Mouse (Mus musculus) T-helper 1 cell (primary cell): ENCODE measurements at regions not wholly inside any gene's neighbourhood (a gene's known extent, or its start where the extent isn't known, plus 50 kb on each side); places are given as distances from the start of the nearest gene placed in this dataset.

ENCODE experiments used
- in situ Hi-C: fragments of 300-600 bp; cut with MboI, MseI; formaldehyde crosslinking; loops from one replicate; pipeline ENCODE4 v1.15.1; 2025; ENCODE audit warnings: high pct_unique_total_duplicates

GRCm38 (mm10) chr7:95688151-95689146 is 482.6 kb upstream of the Tenm4 start:
- in situ Hi-C loops: no loop called here

GRCm38 (mm10) chr7:95689161-95689833 is 481.7 kb upstream of the Tenm4 start:
- in situ Hi-C loops: no loop called here

- in situ Hi-C loops: no loop called here
These were observed 471.5 kb upstream of the Tenm4 start for GRCm38 (mm10) chr7:95699506-95699905.

- in situ Hi-C loops: no loop called here
These were observed 461.0 kb upstream of the Tenm4 start for GRCm38 (mm10) chr7:95710088-95710487.

- in situ Hi-C loops: no loop called here
These were observed 451.0 kb upstream of the Tenm4 start for GRCm38 (mm10) chr7:95720083-95720482.

- in situ Hi-C loops: no loop called here
These were observed 445.1 kb upstream of the Tenm4 start for GRCm38 (mm10) chr7:95725716-95726487.

- in situ Hi-C loops: no loop called here
These were observed 437.2 kb upstream of the Tenm4 start for GRCm38 (mm10) chr7:95733807-95734206.

- in situ Hi-C loops: no loop called here
These were observed 436.5 kb upstream of the Tenm4 start for GRCm38 (mm10) chr7:95734587-95734986.

GRCm38 (mm10) chr7:95736716-95737115 is 434.3 kb upstream of the Tenm4 start:
- in situ Hi-C loops: no loop called here

- in situ Hi-C loops: no loop called here
These were observed 432.3 kb upstream of the Tenm4 start for GRCm38 (mm10) chr7:95738725-95739245.

- in situ Hi-C loops: no loop called here
These were observed 431.3 kb upstream of the Tenm4 start for GRCm38 (mm10) chr7:95739779-95740178.

- in situ Hi-C loops: no loop called here
These were observed 412.7 kb upstream of the Tenm4 start for GRCm38 (mm10) chr7:95758375-95758774.

GRCm38 (mm10) chr7:95760945-95761661 is 409.9 kb upstream of the Tenm4 start:
- in situ Hi-C loops: loop anchor here (10.0 kb wide), 1 partner anchor 384 kb away; no protein-coding TSS in a partner anchor

- in situ Hi-C loops: loop anchor here (10.0 kb wide), 1 partner anchor 378 kb away; no protein-coding TSS in a partner anchor
These were observed 404.5 kb upstream of the Tenm4 start for GRCm38 (mm10) chr7:95766356-95767150.

GRCm38 (mm10) chr7:95784523-95784922 is 386.5 kb upstream of the Tenm4 start:
- in situ Hi-C loops: no loop called here

GRCm38 (mm10) chr7:95787543-95787942 is 383.5 kb upstream of the Tenm4 start:
- in situ Hi-C loops: no loop called here

GRCm38 (mm10) chr7:95787951-95788350 is 383.1 kb upstream of the Tenm4 start:
- in situ Hi-C loops: no loop called here

GRCm38 (mm10) chr7:95789424-95789823 is 381.6 kb upstream of the Tenm4 start:
- in situ Hi-C loops: no loop called here

- in situ Hi-C loops: no loop called here
These were observed 372.0 kb upstream of the Tenm4 start for GRCm38 (mm10) chr7:95799022-95799421.

- in situ Hi-C loops: no loop called here
These were observed 361.4 kb upstream of the Tenm4 start for GRCm38 (mm10) chr7:95809626-95810025.
